In genomic region chr4:59914608-59915403, GRCm38 (mm10) we compare ENCODE assay signal across 11 mouse cellular contexts. TPM values are rescaled to one million over a fixed set of nuclear protein-coding genes. Genes with fewer than 3 reads are reported as not detected.
A peak's percentile ranks its signal among the peaks of the same experiment; 100 is the strongest.
DNase-seq lines count a peak whose midpoint lies in the region; ATAC-seq and TF ChIP-seq lines count a peak whose summit lies in the region.
"Had no signal": no experiment of that assay in that cellular context is flagged by ENCODE, and none has a peak within 500 bp of the region (broad histone marks: within the 10 kb centered on the region; RNA-seq: fewer than 3 reads in every experiment).

Slc46a2 (minus strand) TSS chr4:59915056.

- H3K27ac ChIP-seq in hindbrain, embryonic 11.5 days (ENCODE audit: low read depth, low read length), result no peak within 1 kb of the TSS
- no peak within 1 kb of the TSS for H3K27ac ChIP-seq in forebrain, embryonic 12.5 days
- no peak within 1 kb of the TSS for H3K27ac ChIP-seq in gastrocnemius, adult 2 months

- peak; percentile 33 for DNase-seq in left cerebral cortex, postnatal 4 days
- DNase-seq in left cerebral cortex, postnatal 10 days (ENCODE audit: extremely low spot score in 1 of 2, low spot score in 2 of 2), result no peak
- DNase-seq in cerebellum, adult 9-10 months, result peak; percentile 53
- no peak for DNase-seq in hindbrain, embryonic 11.5 days (ENCODE audit: low spot score)
- peak; percentile 80 to 86 for DNase-seq in kidney, postnatal 25 days
- no peak for DNase-seq in right cerebral cortex, postnatal 36 days (ENCODE audit: low spot score in 2 of 2)
- DNase-seq in gastrocnemius, adult 2 months, result no peak
- DNase-seq: layer of hippocampus, adult 9-11 months; right cerebral cortex, postnatal 4 days had no signal

- TF ChIP-seq CTCF in gastrocnemius, adult 2 months (IDR thresholded peaks at IDR 0.05), result no peak

- 0 out of 2 replicates have a peak within 1 kb of the TSS, but pooled peaks have one; percentile 14 for H3K4me2 ChIP-seq in hindbrain, embryonic 11.5 days (replicated peaks; ENCODE audit: low read depth, low read length)
- no peak within 1 kb of the TSS for H3K4me2 ChIP-seq in forebrain, embryonic 12.5 days

- no peaks in the 10 kb centered on the region for H3K4me1 ChIP-seq in hindbrain, embryonic 11.5 days (replicated peaks; ENCODE audit: control insufficient read depth, insufficient read depth, low read length)
- H3K4me1 ChIP-seq in forebrain, embryonic 12.5 days, result no peaks in the 10 kb centered on the region

- peaks cover 6% of the 10 kb centered on the region for H3K27me3 ChIP-seq in hindbrain, embryonic 11.5 days (ENCODE audit: control insufficient read depth, insufficient read depth, low read length)
- peaks cover 26% of the 10 kb centered on the region for H3K27me3 ChIP-seq in forebrain, embryonic 12.5 days

- no peak for ATAC-seq in hindbrain, embryonic 11.5 days (ENCODE audit: low FRiP score)
- no peak for ATAC-seq in forebrain, embryonic 12.5 days (ENCODE audit: low FRiP score)
- ATAC-seq: forebrain, embryonic 14.5 days had no signal

- WGBS in hindbrain, embryonic 11.5 days, result 15% methylated on average over 22 of the region's 22 CpGs
- WGBS in forebrain, embryonic 12.5 days, result 17% methylated on average over 22 of the region's 22 CpGs

- H3K4me3 ChIP-seq in hindbrain, embryonic 11.5 days (ENCODE audit: low read depth, low read length), result no peak within 1 kb of the TSS
- H3K4me3 ChIP-seq in forebrain, embryonic 12.5 days (replicated peaks), result no peak within 1 kb of the TSS
- no peak within 1 kb of the TSS for H3K4me3 ChIP-seq in gastrocnemius, adult 2 months

- no peaks in the 10 kb centered on the region for H3K36me3 ChIP-seq in hindbrain, embryonic 11.5 days (ENCODE audit: control insufficient read depth, insufficient read depth, low read length)
- no peaks in the 10 kb centered on the region for H3K36me3 ChIP-seq in forebrain, embryonic 12.5 days (replicated peaks)

- intact Hi-C loops in left cerebral cortex, postnatal 4 days (cut with DNase I), result no loop called here
- intact Hi-C loops in left cerebral cortex, postnatal 10 days (cut with DNase I), result no loop called here
- intact Hi-C loops in gastrocnemius, adult 2 months (cut with DNase I), result no loop called here

- H3K9me3 ChIP-seq in hindbrain, embryonic 11.5 days (ENCODE audit: control insufficient read depth, low read length), result no peaks in the 10 kb centered on the region
- H3K9me3 ChIP-seq in forebrain, embryonic 12.5 days, result no peaks in the 10 kb centered on the region

- H3K9ac ChIP-seq in hindbrain, embryonic 11.5 days (ENCODE audit: low read depth, low read length), result no peak within 1 kb of the TSS
- no peak within 1 kb of the TSS for H3K9ac ChIP-seq in forebrain, embryonic 12.5 days

RNA-seq across cellular contexts. Expression of gene Slc46a2, which starts in this region (rescaled TPM):
- not detected for total RNA-seq in left cerebral cortex, postnatal 4 days (2021)
- not detected for total RNA-seq in left cerebral cortex, postnatal 10 days (2021)
- polyA plus RNA-seq in hindbrain, embryonic 11.5 days (2014; fragmentation: Nextera tagmentation; extraction: Ambion mirVana), result 0.11 TPM in 1 of 2 replicates, not detected in the other
- 0.06 TPM in 1 of 2 replicates, not detected in the other for polyA plus RNA-seq in forebrain, embryonic 12.5 days (2016; fragmentation: Nextera tagmentation; extraction: Ambion mirVana)
- not detected for total RNA-seq in gastrocnemius, adult 2 months (2021)

Comparison
In these comparisons a context has a peak if more than half of its experiments do, and no peak if none do; other contexts are left out.
1. Peak in DNase-seq in left cerebral cortex, postnatal 4 days; RNA of the gene not detected or under 1 TPM.
2. DNase-seq: peak in cerebellum, adult 9-10 months (single experiment) and kidney, postnatal 25 days (2 of 2); none in left cerebral cortex, postnatal 10 days (0 of 2), hindbrain, embryonic 11.5 days (single experiment), right cerebral cortex, postnatal 36 days (0 of 2) and gastrocnemius, adult 2 months (single experiment).